Mouse (Mus musculus) adrenal gland, postnatal 25 days (tissue): ENCODE results near the gene Itprip. TPM values are rescaled to one million over a fixed set of nuclear protein-coding genes. Genes with fewer than 3 reads are reported as not detected.
"Not testable (repeated sequence)": the region's sequence is repeated elsewhere in the genome, so short reads cannot be mapped to it uniquely, and the experiment has no call there.

Experiments used
- DNase-seq: peaks from one replicate; pipeline ENCODE4 v3.0.0; 2021; ENCODE audit warnings: mixed read lengths
- microRNA-seq, 2 experiments: library from miRNA; unstranded; fragments of <30 nt; microRNA quantifications; one replicate each; pipeline ENCODE4 v1.2.0; 2021
- total RNA-seq: library from RNA; stranded (reverse); gene quantifications from 2 replicates; pipeline ENCODE4 v1.2.3, GENCODE M21; 2021

The Itprip gene
- total RNA-seq, 1 experiment from 2014 or later = 17.0 TPM

DNA sequence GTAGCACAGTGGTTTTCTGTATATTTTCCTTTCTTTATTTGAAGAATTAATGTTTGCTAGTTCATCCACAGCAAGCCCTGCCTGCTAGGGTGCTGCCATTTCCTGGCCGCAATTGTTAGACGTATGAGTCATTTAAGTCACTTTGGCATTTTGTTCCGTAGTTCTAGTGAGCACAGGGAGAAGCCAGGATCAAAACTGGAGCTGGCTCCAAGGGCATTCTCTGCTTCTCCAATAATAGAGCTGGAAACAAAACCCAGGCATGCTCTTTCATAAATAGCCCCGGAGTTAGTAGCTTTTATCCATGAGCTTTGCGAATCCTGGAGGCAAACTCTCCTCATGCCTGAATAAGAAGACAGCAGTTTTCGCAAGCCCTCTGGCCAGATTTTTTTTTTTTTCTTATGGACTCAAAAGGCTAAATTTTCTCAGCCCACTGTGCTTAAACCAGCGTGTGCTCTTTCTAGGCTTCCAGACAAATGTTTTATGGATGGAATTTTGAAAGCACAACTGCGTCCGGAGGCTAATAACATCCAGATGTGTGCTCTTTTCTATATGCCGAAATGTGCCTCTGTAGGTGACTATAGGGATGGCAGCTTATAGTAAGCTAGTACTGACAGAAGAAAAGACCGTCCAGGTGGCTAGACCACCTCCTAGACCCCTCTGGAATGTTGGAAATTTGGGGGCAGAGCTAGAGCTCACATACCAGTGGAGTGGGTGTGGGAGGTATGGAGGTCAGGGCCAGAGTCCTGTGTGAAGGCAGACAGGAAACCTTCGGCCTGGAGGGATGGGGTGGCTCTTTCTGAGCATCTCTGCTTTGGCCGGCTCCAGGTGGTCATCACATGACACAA is 64.9 kb downstream of the Itprip start:
- DNase-seq = no peak

GRCm38 (mm10) chr19:47853053-47853452 is 66.0 kb downstream of the Itprip start:
- no peak for DNase-seq

DNA sequence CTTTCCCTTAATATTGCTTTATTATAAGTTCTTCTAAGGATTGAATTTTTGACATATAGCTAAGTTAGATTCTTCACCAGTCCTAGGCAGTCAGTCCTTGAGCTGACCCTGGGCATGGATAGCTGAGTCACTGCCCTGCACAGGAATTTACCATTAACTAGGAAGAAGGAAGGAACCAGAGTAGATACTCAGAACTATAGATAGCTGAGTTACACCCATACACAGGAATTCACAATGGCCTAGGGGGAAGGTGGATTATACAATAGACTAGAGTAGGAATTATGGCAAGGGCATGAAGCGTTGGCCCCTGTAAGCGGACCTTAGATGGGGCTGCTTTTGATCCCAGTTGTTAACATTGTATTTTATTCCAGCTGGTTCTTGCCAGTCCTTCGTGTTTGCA is 67.0 kb downstream of the Itprip start:
- not testable (repeated sequence) for DNase-seq

DNA sequence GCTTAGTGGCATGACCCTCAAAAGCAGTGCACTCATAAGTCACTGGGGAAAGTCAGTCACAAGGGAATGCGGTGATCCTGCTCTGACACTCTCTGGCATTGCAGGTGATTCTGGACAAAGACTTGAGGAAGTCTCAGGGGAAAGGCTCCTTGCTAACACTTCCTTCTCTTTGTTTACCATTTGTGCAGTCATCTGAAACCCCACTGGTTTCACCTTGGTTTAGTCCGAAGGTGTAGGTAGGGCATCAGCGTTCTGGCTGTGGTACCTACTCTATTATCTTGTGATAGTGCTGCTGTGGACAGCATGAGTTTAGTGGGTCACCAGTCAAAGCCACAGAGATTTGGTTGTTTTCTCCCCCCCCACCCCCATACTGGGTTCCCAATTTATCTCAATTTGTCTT is 69.4 kb downstream of the Itprip start:
- no peak for DNase-seq

Small RNA genes lying within 50 kb of the gene (microRNA-seq; reads per million reads assigned to microRNA genes)
- 0.34 to 0.71 reads per million in 2 experiments for gene Gm22240

Other genes with a start within 250 kb of the Itprip start
- gene Col17a1, start 227.2 kb downstream of the Itprip start, total RNA-seq = not detected in 2 replicates
- gene Sfr1, start 187.6 kb downstream of the Itprip start, total RNA-seq = 104 TPM in 2 replicates
- gene Gsto1, start 64.3 kb downstream of the Itprip start, total RNA-seq = 143 and 204 TPM in 2 replicates
- 1.4 and 2.9 TPM in 2 replicates for gene Gsto2, start 53.8 kb downstream of the Itprip start, total RNA-seq
- not detected in 2 replicates for gene Cfap43, start within 50 bp of the Itprip start, total RNA-seq
- not detected in 2 replicates for gene Cfap58, start 18.4 kb upstream of the Itprip start, total RNA-seq